Mouse (Mus musculus): ENCODE data around the gene Ace3.

DNA sequence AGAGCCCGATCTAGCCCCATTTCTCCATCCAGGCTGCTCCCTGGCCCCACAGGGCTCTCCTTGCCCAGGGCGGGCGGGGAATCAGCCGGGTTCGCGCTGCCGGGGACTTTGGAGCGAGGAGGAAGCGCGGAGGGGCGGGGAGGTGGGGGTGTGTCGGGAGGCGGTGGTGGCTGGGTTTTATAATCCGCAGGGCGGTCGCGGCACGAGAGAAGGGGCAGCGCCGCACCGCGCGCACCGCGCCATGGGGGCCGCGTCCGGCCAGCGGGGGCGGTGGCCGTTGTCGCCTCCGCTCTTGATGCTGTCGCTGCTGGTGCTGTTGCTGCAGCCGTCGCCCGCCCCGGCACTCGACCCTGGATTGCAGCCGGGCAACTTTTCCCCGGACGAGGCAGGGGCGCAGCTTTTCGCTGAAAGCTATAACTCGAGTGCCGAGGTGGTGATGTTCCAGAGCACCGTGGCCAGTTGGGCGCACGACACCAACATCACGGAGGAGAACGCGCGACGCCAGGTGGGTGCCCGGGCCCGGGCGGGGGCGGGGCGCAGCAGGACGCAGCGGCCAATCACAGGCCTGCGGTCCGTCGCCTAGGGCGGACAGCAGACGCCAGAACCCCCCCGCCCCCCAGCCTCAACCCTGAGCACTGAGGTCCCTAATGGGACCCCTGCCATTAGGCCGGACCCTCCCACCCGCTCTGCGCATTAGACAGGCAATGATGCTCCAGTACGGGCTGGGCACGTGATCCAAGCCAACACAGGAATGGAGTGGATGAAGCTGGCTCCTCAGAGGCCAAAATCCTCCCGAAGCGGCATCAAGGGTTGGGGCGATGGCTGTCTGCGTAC, 26.5 kb upstream of the Ace3 start, which contains the start of gene Ace:
- TF ChIP-seq CTCF (conservative IDR thresholded peaks at IDR 0.05; ENCODE audit: low read length) (no peak), NANOG (IDR thresholded peaks at IDR 0.05; ENCODE audit: borderline replicate concordance, low read length) (no peak)
